Mouse (Mus musculus) liver, adult (tissue): ENCODE results near the gene Baz1a.

Experiments
- GATA4 ChIP-seq: IDR thresholded peaks from 2 replicates; pipeline ENCODE4 v1.6.1; 2014; ENCODE audit warnings: mild to moderate bottlenecking, low read length; ENCODE audit not compliant: insufficient replicate concordance

Gene Baz1a

DNA sequence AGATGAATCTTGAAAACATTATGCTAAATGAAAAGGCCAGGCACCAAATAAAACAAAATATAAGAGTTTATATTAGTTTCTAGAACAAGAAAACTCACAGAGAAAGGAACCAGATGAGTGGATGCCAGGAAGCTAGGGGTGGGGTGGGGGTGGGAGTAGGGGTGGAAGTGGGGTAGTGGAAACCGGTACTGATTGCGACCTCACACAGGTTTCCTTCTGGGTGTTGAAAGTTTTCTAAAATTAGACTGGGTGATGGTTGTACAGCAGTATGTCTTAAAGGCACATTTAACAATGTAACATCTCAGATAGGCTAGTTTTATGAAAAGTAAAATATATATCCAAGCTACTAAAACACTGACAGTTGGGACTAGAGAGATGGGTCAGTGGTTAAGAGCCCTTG, 57.2 kb downstream of the Baz1a start:
- TF ChIP-seq GATA4, result no peak

GRCm38 (mm10) chr12:54956457-54956856, 57.7 kb downstream of the Baz1a start:
- TF ChIP-seq GATA4, result no peak

DNA sequence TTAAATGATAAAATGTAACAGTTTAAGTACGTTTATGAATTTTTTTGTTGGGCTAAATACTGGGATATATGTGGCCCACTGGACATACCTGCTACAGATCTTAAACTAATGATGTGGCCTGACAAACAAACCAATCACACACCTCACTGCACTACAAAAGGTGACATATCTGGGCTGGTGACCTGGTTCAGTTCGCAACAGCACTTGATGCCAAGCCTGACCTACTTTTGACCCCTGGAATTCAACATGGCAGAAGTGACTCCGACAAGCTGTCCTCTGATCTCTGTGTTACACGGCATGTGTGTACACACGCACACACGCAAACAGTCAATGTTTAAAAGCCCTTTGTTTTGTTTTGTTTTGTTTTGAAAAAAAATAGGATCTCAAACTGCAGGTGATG, 68.0 kb downstream of the Baz1a start:
- TF ChIP-seq GATA4, result no peak

DNA sequence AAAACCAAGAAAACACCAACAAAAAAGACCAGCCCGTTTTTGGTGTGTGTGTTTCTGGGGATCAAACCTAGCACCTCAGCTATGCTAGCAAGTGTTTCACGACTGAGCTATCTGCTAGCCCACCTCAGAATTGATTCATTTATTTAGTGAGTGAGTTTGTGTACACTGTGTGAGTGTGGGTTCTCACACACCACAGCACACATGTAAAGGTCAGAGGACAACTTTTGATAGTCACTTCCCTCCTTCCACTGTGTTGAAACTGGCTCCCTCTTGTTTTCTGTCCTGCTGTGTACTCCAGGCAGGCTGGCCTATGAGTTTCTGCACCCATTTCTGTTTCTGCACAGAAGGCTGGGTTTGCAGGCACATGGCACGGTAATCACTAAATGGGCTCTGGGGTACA, 103.8 kb downstream of the Baz1a start:
- no peak for TF ChIP-seq GATA4

- no peak for TF ChIP-seq GATA4
These were observed 123.7 kb downstream of the Baz1a start for GRCm38 (mm10) chr12:54890426-54890825.

DNA sequence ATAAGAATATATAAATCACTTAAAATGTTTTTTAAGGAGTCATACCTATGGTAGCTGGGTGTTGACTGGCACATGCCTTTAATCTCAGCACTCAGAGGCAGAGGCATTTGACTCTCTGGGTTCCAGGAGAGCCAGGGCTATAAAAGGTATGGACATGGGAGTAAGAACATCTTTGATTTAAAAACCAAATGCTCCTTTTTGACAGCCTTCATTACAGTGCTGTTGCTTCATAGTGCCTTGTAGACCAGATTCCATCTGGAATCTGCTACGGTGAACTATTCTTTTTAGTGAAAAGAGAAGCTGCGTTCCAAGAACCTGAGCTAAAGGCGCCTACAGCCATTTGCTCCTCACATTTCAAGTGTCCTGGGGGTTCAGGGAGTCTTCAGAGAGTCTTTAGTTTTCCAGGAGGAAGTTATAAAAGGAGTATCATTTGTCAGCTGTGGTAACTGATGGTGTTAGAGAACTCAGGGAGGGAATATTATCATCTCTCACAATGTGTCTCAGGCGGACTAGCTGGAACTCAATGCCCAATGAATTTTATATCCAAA, 126.5 kb downstream of the Baz1a start:
- no peak for TF ChIP-seq GATA4

- TF ChIP-seq GATA4, result no peak
These were observed 134.5 kb downstream of the Baz1a start for GRCm38 (mm10) chr12:54879630-54880029.

DNA sequence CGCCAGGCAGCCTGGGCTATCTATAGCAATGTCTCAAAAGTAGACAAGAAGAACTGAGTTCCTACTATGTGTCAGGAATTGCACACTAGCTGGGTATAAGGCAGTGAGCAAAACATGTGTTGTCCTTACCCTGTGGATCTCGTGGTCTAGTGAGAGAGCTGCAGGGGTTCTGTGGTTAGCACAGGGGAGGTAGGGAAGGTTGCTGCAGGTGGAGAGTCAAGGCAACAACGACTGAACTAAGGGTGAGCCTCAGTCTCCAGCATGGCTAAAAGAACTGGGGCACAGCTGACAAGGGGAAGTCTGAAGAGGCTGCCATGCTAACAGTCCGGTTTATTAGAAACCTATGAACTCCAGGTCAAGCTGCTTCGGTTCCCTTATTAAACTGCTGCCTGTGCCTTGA, 134.9 kb downstream of the Baz1a start:
- no peak for TF ChIP-seq GATA4

GRCm38 (mm10) chr12:54877875-54878274, 136.3 kb downstream of the Baz1a start:
- no peak for TF ChIP-seq GATA4

DNA sequence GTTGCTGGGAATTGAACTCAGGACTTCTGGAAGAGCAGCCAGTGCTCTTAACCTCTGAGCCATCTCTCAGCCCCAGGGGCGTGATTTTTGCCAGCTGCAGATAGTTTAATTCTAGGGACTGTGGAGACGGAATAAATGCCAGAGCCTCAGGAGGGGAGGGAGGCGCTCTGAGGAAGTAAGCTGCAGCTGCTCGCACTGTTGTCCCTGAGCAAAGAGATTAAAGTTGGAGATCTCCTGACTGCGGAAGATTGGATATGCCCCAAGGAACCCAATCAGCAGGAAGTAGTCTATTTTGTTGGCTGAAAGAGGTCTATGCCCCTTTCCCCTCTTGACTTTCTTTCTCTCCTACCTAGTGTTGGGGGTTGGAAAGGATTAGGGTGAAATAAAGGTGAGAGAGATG, 137.3 kb downstream of the Baz1a start:
- TF ChIP-seq GATA4, result no peak

DNA sequence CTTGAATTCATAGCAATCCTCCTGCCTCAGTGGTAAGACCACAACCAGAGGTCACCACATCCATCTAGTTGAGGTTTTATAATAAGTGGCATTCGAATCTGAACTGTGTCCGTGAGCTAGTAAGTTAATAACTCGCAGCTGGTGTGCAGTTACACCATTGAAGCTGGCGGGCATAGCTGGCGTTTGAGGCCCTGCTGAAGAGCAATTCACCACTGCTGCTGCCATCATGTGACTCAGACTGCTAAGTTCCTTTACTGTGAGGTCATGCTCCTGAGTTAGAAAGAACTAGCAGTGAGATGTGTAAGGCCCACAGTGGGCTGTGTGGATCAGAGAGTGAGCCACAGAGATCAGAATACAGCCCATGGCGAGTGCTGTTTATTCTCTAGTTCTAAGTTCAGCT, 139.4 kb downstream of the Baz1a start:
- TF ChIP-seq GATA4, result no peak

DNA sequence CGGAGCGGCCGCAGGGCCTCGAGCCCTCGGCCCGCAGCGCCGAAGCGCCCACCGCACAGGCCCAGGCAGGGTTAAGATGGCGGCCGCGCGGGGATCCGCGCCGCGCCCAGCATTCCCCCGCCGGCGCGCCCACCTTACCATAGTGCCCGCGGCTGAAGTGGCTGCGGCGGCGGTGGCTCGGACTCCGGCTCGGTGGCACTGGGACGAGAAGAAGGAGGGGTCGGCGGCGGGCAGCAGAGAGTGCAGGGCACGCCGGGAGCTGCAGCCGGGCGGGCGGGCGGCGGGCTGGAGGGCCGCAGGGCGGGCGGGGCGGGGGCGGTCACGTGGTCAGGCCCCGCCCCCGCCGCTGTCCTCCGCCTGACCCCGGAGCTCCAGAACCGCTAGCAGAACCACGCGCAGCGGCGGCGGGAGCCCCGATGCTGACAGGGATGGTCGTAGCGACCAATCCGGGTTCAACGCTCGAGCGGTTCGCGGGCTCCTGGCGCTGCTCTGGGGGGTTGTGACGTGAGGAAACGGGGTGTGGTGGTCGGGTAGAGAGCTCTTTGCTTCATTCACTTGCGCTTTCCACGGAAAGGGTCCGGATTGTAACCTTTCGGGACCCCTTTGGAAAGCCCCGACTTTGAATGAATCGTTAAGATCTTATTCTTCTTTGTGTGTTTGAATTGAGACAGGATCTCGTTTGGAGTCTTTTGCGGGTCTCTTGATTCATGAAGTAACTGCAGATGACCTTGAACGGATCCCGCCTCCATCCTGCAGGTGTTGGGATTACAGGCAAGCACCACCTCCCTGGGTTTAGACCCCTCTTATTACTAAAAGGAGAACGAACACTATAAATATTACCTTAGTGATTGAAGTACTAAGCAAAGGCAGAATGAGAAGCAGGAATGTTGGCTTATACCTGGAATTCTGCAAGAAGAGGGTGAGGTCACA, 151.3 kb downstream of the Baz1a start, which contains the start of gene Cfl2:
TSS of gene Cfl2 (minus strand) at position 272 of the 930 bp plus-strand sequence.
- TF ChIP-seq GATA4, result no peak

DNA sequence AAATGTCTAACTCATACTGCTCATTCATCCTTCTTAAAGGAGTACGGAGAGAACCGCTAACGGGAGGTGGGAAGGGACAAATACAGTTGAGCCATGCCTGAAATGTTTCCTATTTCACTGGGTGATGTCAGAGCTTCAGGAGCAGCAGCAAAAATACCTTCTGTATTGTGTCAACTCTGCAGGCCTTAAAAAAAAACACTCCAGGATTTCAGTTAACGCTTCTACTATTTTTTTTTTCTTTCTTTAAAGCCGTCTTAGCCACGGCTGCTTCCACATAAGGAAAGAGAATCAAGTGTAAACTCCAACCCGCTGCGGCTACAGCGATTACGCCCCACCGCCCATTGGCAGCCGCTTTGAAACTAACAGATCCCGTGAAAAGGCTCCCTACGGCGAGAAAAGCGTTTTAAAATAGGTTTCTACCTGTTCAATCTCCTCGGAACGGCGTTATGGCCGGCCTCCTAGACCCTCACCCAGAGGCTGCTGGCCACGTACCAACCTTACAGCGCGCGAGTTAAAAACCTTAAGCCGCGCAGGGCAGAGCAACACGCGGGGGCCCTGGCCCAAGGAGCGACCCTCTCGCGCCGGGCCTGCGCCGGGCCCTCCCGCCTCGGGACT, 152.1 kb downstream of the Baz1a start:
- TF ChIP-seq GATA4, result no peak

DNA sequence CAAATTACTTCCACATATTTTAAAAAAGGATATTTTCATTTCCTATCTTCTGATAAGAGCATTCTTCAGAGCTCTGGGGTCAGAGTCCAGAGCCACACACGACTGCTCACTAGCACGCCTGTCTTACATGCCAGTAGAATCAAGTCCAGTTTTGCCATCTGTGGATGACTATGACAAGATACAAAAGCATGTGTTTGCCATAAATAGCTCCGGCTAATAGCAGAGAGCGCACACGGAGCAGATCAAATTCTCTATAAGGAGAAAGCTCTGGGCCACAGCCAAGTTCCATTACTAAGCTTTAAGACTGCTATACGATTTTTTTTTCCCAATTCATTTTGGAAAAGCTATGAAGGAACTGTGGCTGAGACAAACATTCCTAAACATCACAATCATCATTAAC, 154.6 kb downstream of the Baz1a start:
- no peak for TF ChIP-seq GATA4

DNA sequence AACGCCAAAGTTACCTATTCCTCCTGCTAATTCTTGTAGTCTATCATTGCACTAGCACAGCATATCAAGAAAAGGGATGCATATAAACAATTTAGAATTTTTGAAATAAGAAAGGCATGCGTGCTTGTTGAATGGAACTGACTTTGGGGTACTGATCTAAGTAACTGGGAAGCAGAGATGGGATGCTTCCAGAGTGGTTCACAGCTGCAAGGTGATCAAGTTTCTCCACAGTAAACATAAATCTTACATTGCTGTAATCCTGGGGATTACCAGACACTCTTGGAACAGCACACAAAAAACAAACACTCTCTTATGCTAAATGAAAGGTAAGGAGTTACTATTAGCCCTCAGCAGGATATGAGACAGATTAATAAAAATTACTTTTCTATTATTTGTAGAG, 163.6 kb downstream of the Baz1a start:
- TF ChIP-seq GATA4, result no peak

DNA sequence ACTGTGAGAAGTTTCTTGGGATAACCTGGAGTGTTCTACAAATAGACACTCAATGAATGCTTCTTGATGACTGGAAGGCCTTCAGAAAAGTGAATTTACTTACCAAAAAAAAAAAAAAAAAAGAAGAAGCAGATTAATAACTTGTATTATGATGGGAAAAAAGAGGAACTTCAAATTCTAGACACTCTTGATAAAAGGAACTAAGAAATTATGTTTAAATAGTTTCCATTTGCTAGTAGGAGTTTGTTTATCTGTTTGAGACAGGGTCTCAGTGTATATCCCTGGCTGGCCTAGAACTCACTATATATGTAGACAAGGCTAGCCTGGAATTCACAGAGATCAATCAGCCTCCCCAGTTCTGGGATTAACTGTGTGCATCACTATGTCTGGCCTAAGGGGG, 169.7 kb downstream of the Baz1a start:
- TF ChIP-seq GATA4, result no peak
